Mouse (Mus musculus) midbrain, embryonic 10.5 days (tissue): ENCODE measurements around the gene Serf2. TPM values are rescaled to one million over a fixed set of nuclear protein-coding genes. Genes with fewer than 3 reads are reported as not detected.
A peak's percentile ranks its signal among the peaks of the same experiment; 100 is the strongest.

Source experiments
- DNase-seq: peaks from one replicate; pipeline ENCODE4 v3.0.0-alpha.2; 2017; ENCODE audit warnings: low spot score
- H3K27ac ChIP-seq: fragments of 300-500 bp; sonication (generic); replicated peaks from 2 replicates; pipeline ENCODE4 v1.5.1; 2016; ENCODE audit warnings: mild to moderate bottlenecking
- H3K27me3 ChIP-seq: fragments of 300-500 bp; sonication (generic); 2 replicates; pipeline ENCODE4 v1.6.1; 2016; ENCODE audit warnings: low read depth, mild to moderate bottlenecking; ENCODE audit not compliant: poor library complexity, severe bottlenecking
- H3K36me3 ChIP-seq: fragments of 300-500 bp; sonication (generic); 2 replicates; pipeline ENCODE4 v1.6.1; 2016; ENCODE audit warnings: mild to moderate bottlenecking, moderate library complexity
- H3K4me1 ChIP-seq: fragments of 300-500 bp; sonication (generic); 2 replicates; pipeline ENCODE4 v1.6.1; 2016
- H3K4me3 ChIP-seq: fragments of 300-500 bp; sonication (generic); 2 replicates; pipeline ENCODE4 v1.5.1; 2016; ENCODE audit warnings: mild to moderate bottlenecking, moderate library complexity
- H3K9me3 ChIP-seq: fragments of 300-500 bp; sonication (generic); replicated peaks from 2 replicates; pipeline ENCODE4 v1.6.1; 2016; ENCODE audit warnings: mild to moderate bottlenecking
- WGBS: fragments of 180-500 bp; shearing (Covaris S2); methylation state at CpG from one replicate; pipeline ENCODE4 v1.1.7; 2016; 5-methylcytosine and 5-hydroxymethylcytosine counted together
- polyA plus RNA-seq: library from polyadenylated mRNA; unstranded; fragments of >200 nt; fragmentation: Nextera tagmentation; extraction: Ambion mirVana; gene quantifications from 2 replicates; pipeline ENCODE4 v1.2.1, GENCODE M21; 2016

Serf2 gene
- 488 and 493 TPM in 2 replicates for polyA plus RNA-seq

DNA sequence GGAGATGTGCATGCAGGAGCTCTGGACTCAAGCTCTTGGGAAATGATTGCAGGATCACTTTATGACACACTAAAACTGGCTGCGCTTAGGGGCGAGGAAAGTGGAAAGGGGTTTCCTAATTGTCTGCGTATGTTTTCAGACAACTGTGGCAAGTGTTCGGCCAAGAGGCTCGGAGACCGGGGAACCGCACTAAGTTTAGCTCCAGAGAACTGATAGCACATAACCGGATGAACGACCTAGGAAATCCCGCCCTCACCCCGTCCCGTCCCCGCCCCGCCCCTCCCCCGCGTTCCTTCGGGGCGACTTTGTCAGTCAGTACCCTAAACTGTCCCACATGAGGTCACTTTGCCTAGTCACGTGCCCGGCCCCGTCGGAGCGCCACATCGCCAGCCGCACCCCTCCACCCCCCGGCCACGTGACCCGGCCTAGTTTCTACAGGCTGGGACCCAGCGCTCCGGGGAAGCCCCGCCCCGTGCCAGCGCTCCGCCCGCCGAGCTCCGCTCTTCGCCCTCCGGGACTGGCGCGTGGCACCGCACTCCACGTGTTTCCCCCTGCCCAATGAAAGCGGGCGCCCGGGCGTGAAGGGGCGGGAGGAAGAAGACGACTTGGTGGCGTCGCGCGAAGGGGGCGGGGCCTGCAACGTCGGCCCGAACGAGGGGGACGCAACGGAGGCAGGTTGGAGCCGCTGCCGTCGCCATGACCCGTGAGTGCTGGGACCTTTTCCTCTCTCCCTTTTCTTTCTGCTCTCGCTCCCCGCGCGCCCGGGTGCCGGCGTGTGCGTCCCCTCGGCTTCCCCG, at the start of gene Serf2:
Serf2 (plus strand) TSS at position 457 of the 797 bp plus-strand sequence.
- DNase-seq = peak; percentile 100
- WGBS = under 1% methylated on average over 74 of the region's 74 CpGs

DNA sequence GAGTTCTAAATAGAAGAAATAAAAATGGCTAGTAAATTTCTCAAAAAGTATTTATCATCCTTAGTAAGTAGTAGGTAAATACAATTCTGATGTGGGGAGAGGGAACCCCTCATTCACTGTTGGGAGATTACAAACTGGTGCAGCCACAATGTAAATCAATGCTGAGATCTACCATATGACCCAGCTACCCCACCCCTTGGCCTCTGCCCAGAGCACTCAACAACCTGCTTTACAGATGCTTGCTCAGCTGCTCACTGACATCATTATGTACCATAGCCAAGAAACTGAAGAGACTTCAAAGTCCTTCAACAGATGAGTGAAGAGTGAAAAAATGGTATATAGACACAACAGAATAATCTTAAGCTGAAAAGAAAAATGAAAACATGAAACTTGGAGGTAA, 45.7 kb upstream of the Serf2 start:
- Histone ChIP-seq H3K9me3 (no peaks in the 10 kb centered on the region), H3K36me3 (no peaks in the 10 kb centered on the region), H3K4me1 (no peaks in the 10 kb centered on the region), H3K27ac (no peak overlapping the region), H3K27me3 (no peaks in the 10 kb centered on the region), H3K4me3 (no peak overlapping the region)
- DNase-seq = no peak

More for the DNA sequence above, at the start of gene Serf2:
- Histone ChIP-seq H3K27ac (peak within 1 kb of the TSS; percentile 96), H3K27me3 (0 out of 2 replicates have a peak, but pooled peaks cover 4% of the 10 kb centered on the region), H3K4me3 (peak within 1 kb of the TSS; percentile 99), H3K36me3 (peaks cover 28% of the 10 kb centered on the region), H3K9me3 (no peaks in the 10 kb centered on the region), H3K4me1 (peaks cover 33% of the 10 kb centered on the region)

DNA sequence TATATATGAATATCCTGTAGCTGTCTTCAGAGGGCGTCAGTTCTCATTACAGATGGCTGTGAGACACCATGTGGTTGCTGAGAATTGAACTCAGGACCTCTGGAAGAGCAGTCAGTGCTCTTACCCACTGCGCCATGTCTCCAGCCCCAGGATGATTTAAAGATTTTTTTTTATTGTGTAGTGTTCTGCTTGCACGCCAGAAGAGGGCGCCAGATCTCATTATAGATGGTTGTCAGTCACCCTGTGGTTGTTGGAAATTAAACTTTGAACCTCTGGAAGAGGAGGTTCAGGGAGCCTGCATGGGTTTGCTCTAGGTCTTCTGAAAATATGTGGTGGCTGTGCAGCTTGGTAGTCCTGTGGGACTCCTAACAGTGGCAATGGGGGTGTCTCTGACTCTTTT, 40.8 kb upstream of the Serf2 start:
- WGBS = 36% methylated on average over 4 of the region's 4 CpGs
- Histone ChIP-seq H3K4me1 (peaks cover 7% of the 10 kb centered on the region), H3K27ac (no peak overlapping the region), H3K9me3 (no peaks in the 10 kb centered on the region), H3K36me3 (no peaks in the 10 kb centered on the region), H3K27me3 (no peaks in the 10 kb centered on the region), H3K4me3 (no peak overlapping the region)
- DNase-seq = peak; percentile 34

DNA sequence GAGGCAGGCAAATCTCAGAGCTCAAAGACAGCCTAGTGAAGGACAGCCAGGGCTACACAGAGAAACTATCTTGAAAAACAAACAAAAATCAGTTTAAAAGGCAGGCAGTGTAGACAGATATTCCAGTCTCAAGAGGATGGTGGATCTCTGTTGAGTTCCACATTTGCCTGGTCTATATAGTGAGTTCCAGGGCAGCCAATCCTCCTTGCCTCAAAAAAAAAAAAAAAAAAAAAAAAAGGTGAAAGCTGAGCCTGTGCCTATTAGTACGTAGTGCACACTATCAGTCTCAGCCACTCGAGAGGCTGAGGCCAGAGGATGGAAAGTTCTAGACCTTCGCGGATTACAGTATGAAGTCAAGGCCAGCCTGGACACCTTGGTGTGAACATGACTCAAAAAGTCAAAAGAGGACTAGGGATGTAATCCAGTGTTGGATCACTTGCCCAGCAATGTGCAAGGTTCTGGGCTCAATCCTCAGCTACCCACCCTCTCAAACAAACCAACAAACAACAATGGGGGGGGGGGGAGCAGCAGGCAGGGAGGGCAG, 36.1 kb upstream of the Serf2 start:
- 23% methylated on average over 4 of the region's 4 CpGs for WGBS
- peak overlapping the region; percentile 98 for H3K27ac ChIP-seq
- DNase-seq = peak; percentile 11
- no peaks in the 10 kb centered on the region for H3K27me3 ChIP-seq
- peak overlapping the region; percentile 97 for H3K4me3 ChIP-seq
- no peaks in the 10 kb centered on the region for H3K9me3 ChIP-seq
- H3K36me3 ChIP-seq = peaks cover 25% of the 10 kb centered on the region
- peaks cover 31% of the 10 kb centered on the region for H3K4me1 ChIP-seq

- H3K27me3 ChIP-seq = no peaks in the 10 kb centered on the region
- peak; percentile 98 for DNase-seq
- H3K27ac ChIP-seq = peak within 1 kb of the TSS; percentile 98
- under 1% methylated on average over 68 of the region's 68 CpGs for WGBS
- H3K4me1 ChIP-seq = peaks cover 31% of the 10 kb centered on the region
- H3K4me3 ChIP-seq = peak within 1 kb of the TSS; percentile 97
- no peaks in the 10 kb centered on the region for H3K9me3 ChIP-seq
- H3K36me3 ChIP-seq = peaks cover 31% of the 10 kb centered on the region
Observed at GRCm38 (mm10) chr2:121413387-121414042, 35.5 kb upstream of the Serf2 start, which contains the start of the genes Pdia3 and Catsper2. Gene Pdia3 (plus strand): TSS chr2:121413775. Gene Catsper2 (minus strand): TSS chr2:121413792.

DNA sequence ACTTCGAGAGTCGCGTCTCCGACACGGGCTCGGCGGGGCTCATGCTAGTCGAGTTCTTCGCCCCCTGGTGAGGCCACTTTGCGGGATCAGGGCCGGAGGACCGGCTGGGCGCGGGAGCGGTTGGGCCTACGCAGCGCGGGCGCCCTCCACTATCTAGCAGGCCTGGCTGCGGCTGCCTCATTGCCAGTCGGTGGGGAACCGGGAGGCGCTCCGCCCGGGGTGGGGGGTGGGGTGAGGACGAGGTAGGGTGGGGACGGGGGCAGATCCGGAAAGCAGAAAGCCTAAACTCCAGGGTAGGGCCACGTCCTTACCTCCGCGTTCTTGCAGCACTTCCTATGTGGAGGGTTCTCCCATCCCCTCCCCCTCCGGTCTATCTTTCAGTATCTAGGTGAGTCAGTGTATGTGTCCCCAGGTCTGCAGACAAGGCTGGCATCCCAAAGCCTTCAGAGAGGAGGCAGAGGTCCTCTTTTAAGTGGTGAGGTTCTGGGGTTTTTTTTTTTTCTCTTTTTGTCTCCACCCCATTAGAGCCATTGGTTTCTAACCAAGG, 34.8 kb upstream of the Serf2 start:
- WGBS = under 1% methylated on average over 32 of the region's 32 CpGs
- peaks cover 38% of the 10 kb centered on the region for H3K36me3 ChIP-seq
- H3K27ac ChIP-seq = peak overlapping the region; percentile 98
- H3K4me3 ChIP-seq = peak overlapping the region; percentile 97
- no peak for DNase-seq
- H3K27me3 ChIP-seq = no peaks in the 10 kb centered on the region
- H3K4me1 ChIP-seq = peaks cover 31% of the 10 kb centered on the region
- H3K9me3 ChIP-seq = no peaks in the 10 kb centered on the region

DNA sequence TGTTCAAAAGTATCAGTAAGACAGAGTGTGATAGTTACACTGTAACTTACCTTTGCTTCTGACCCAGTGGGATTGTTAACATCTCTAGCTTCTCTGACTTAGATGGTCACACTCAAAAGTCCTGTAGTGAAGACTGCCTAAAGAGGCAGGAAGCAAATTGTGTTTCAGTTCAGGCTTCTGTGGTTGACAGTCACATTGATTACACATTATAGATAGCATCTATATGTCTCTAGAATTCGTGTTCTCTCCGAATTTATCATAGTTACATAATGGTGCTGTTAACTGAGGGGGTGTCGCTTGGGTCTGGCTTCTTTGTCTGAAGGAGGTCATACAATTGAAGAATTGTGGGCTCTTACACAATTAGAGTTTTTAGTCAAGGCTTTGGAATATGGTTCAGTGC, 33.9 kb upstream of the Serf2 start:
- DNase-seq = no peak
- no peaks in the 10 kb centered on the region for H3K27me3 ChIP-seq
- H3K4me3 ChIP-seq = peak overlapping the region; percentile 97
- H3K27ac ChIP-seq = no peak overlapping the region
- H3K4me1 ChIP-seq = peaks cover 31% of the 10 kb centered on the region
- WGBS = 76% methylated on average over 3 of the region's 3 CpGs
- no peaks in the 10 kb centered on the region for H3K9me3 ChIP-seq
- peaks cover 44% of the 10 kb centered on the region for H3K36me3 ChIP-seq

GRCm38 (mm10) chr2:121415591-121415990, 33.4 kb upstream of the Serf2 start:
- Histone ChIP-seq H3K27me3 (no peaks in the 10 kb centered on the region), H3K4me3 (peak overlapping the region; percentile 97), H3K36me3 (peaks cover 48% of the 10 kb centered on the region), H3K27ac (no peak overlapping the region), H3K9me3 (no peaks in the 10 kb centered on the region), H3K4me1 (peaks cover 31% of the 10 kb centered on the region)
- WGBS = 93% methylated on average over 3 of the region's 3 CpGs
- DNase-seq = no peak

DNA sequence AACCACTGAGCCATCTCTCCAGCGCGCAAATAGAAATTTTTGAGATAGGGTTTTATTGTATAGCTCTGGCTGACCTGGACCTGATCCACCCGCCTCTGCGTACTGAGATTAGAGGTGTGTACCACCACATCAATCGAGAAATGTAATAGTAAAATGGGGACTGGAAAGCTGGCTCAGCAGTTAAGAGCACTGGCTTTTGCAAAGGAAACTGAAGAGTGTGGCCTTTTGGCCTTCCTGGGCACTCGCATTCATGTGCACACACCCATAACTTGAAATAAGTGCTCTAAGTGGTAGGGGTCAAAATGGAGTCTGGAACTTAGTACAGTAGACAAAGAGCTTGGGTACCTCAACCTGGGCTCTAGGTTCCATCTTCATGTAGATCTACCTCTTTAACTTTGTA, 32.6 kb upstream of the Serf2 start:
- peaks cover 55% of the 10 kb centered on the region for H3K36me3 ChIP-seq

GRCm38 (mm10) chr2:121418476-121418875, 30.5 kb upstream of the Serf2 start:
- no peaks in the 10 kb centered on the region for H3K9me3 ChIP-seq
- H3K36me3 ChIP-seq = peaks cover 76% of the 10 kb centered on the region
- H3K27me3 ChIP-seq = no peaks in the 10 kb centered on the region
- H3K4me1 ChIP-seq = peaks cover 23% of the 10 kb centered on the region
- no peak overlapping the region for H3K27ac ChIP-seq
- DNase-seq = no peak
- 95% methylated on average over 3 of the region's 3 CpGs for WGBS
- no peak overlapping the region for H3K4me3 ChIP-seq

More for the DNA sequence above, 32.6 kb upstream of the Serf2 start:
- no peaks in the 10 kb centered on the region for H3K27me3 ChIP-seq
- H3K4me1 ChIP-seq = peaks cover 31% of the 10 kb centered on the region
- H3K27ac ChIP-seq = no peak overlapping the region
- 93% methylated on average over 6 of the region's 6 CpGs for WGBS
- no peak for DNase-seq
- H3K4me3 ChIP-seq = peak overlapping the region; percentile 97; the same call in 1 of the 2 replicates
- no peaks in the 10 kb centered on the region for H3K9me3 ChIP-seq

- Histone ChIP-seq H3K36me3 (peaks cover 96% of the 10 kb centered on the region), H3K27ac (no peak overlapping the region), H3K4me1 (no peaks in the 10 kb centered on the region), H3K27me3 (no peaks in the 10 kb centered on the region), H3K4me3 (no peak overlapping the region), H3K9me3 (no peaks in the 10 kb centered on the region)
- DNase-seq = no peak
- WGBS = 97% methylated on average over 2 of the region's 2 CpGs
Observed at GRCm38 (mm10) chr2:121423166-121423565, 25.8 kb upstream of the Serf2 start.

- H3K27me3 ChIP-seq = no peaks in the 10 kb centered on the region
- H3K9me3 ChIP-seq = no peaks in the 10 kb centered on the region
- no peak for DNase-seq
- H3K4me3 ChIP-seq = no peak overlapping the region
- no peaks in the 10 kb centered on the region for H3K4me1 ChIP-seq
- WGBS = 96% methylated on average over 2 of the region's 2 CpGs
- no peak overlapping the region for H3K27ac ChIP-seq
- peaks cover 100% of the 10 kb centered on the region for H3K36me3 ChIP-seq
Observed at GRCm38 (mm10) chr2:121425890-121426289, 23.1 kb upstream of the Serf2 start.
